Mouse (Mus musculus) olfactory bulb, adult 2 months (tissue): ENCODE results near the gene Igfals. TPM values are rescaled to one million over a fixed set of nuclear protein-coding genes. Genes with fewer than 3 reads are reported as not detected.

Experiments used
- H3K27ac ChIP-seq: fragments of 200-500 bp; 2 replicates; pipeline ENCODE4 v1.5.1; 2012; ENCODE audit warnings: low read depth, low read length; ENCODE audit not compliant: insufficient read depth
- H3K4me1 ChIP-seq: fragments of 200-500 bp; 2 replicates; pipeline ENCODE4 v1.6.1; 2012; ENCODE audit warnings: low read length; ENCODE audit not compliant: control insufficient read depth, insufficient read depth
- H3K4me3 ChIP-seq: fragments of 200-500 bp; 2 replicates; pipeline ENCODE4 v1.5.1; 2012; ENCODE audit warnings: mild to moderate bottlenecking, low read depth, low read length, moderate library complexity; ENCODE audit not compliant: insufficient read depth
- CTCF ChIP-seq: fragments of 200-500 bp; IDR thresholded peaks from 2 replicates; pipeline ENCODE4 v1.5.1; 2012; ENCODE audit warnings: low read depth, mild to moderate bottlenecking, low read length, moderate library complexity; ENCODE audit not compliant: insufficient read depth
- POLR2A ChIP-seq: fragments of 200-500 bp; IDR thresholded peaks from 2 replicates; pipeline ENCODE4 v1.6.1; 2012; ENCODE audit warnings: mild to moderate bottlenecking, low read depth, low read length, moderate library complexity; ENCODE audit not compliant: insufficient read depth
- WGBS: fragments of 180-500 bp; shearing (Covaris S2); methylation state at CpG from one replicate; pipeline ENCODE4 v1.1.7; 2018; 5-methylcytosine and 5-hydroxymethylcytosine counted together
- polyA plus RNA-seq: library from polyadenylated mRNA; stranded (reverse); fragments of >200 nt; gene quantifications from 2 replicates; pipeline ENCODE4 v1.2.4, GENCODE M21; 2012; ENCODE audit warnings: low replicate concordance; ENCODE audit not compliant: missing spikeins, insufficient read depth, insufficient read length

Igfals gene
- polyA plus RNA-seq, 1 experiment, result not detected

DNA sequence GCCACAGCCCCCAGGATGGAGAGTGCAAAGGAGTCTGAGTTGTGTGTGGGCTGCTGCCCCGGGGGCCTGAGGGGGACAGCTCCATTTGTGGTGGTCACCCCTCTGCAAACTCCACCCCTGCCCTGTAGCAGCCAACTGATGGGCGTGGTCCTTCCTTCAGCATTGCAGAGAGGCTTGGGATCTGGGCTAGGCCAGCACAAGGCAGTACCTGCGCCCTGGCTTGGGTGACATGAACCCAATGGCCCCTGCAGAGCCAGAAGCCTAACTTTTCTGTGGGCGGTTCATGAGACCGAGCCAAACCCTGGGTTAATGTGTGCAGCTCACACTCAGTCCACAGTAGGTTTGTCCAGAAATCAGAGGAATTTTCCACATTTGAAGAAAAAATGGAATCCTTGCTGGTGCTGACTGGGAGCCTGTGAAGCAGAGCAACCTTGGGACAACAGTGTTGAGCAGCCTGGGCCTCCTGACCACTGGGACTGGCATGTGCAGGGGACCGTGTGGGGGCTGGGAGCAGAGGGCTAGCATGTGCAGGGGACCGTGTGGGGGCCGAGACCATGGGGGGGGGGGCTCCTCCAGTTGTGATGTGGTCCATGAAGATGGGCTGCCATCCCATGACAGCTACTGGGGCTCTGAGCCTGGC lies 7.8 kb upstream of the Igfals start:
- 85% methylated on average over 8 of the region's 8 CpGs for WGBS
- H3K4me3 ChIP-seq, result no peak overlapping the region
- TF ChIP-seq POLR2A (no peak), CTCF (no peak)
- H3K4me1 ChIP-seq, result peaks cover 19% of the 10 kb centered on the region
- H3K27ac ChIP-seq, result no peak overlapping the region

DNA sequence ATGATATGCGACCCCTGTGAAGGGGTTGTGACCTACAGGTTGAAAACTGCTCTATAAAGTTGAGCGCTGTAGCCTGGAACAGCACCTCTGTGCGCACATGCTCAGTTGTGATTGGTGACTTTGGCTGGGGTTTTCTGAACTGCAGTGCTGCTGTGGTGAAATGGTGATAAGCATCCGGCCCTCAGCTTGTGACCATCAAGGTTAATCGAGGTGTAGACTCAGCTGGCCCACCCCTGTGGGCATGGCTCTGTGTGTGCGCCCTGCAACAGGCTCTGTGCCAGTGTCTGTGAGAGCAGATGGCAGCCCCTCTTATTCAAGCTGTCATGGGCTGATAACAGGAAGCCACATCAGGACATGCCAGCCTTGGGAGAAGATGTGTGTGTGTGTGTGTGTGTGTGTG lies 6.8 kb upstream of the Igfals start:
- Histone ChIP-seq H3K27ac (no peak overlapping the region), H3K4me3 (no peak overlapping the region), H3K4me1 (peaks cover 19% of the 10 kb centered on the region)
- WGBS, result 73% methylated on average over 6 of the region's 6 CpGs
- TF ChIP-seq POLR2A (no peak), CTCF (no peak)

DNA sequence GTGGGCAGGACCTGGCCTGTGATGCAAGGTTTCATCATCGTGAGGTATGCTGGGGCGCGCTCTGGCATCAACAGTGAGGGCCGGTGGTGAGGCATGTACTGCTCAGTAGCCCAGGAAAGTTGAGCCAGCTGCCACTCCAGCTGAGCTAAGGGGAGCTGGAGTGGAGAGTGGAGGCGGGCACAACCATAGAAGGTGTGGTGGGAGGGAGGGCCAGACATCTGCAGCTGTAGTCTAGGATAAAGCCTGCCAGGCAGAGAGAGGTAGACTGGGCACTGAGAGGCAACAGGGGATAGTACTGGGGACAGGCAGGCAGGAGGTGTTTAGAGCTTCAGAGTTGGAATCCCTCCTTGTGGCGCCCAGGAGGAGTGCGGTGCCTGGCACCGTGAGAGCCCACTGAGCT lies 5.7 kb upstream of the Igfals start:
- WGBS, result 90% methylated on average over 8 of the region's 8 CpGs
- TF ChIP-seq CTCF (no peak), POLR2A (no peak)
- H3K4me1 ChIP-seq, result peaks cover 19% of the 10 kb centered on the region

DNA sequence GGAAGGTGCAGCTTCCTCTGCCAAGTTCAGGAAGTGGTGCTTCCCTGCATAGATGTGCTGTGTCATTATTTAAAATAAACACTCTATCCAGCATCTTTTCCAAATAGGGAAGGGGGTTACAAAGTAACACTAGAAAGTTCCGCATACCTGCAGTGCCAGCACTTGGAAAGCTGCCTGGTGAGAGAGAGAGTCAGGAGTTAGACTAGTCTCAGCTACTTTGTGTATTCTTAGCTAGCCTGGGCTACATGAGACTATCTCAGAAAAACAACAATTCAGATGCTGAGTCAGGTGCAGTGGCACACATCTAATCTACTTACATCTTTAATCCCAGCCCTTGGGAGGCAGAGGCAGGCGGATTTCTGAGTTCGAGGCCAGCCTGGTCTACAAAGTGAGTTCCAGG lies 4.0 kb upstream of the Igfals start:
- Histone ChIP-seq H3K4me1 (peaks cover 10% of the 10 kb centered on the region), H3K27ac (no peak overlapping the region), H3K4me3 (no peak overlapping the region)
- no peak for TF ChIP-seq CTCF
- TF ChIP-seq POLR2A, result no peak
- WGBS, result 94% methylated on average over 3 of the region's 3 CpGs

More for the DNA sequence above, 5.7 kb upstream of the Igfals start:
- Histone ChIP-seq H3K27ac (no peak overlapping the region), H3K4me3 (no peak overlapping the region)

DNA sequence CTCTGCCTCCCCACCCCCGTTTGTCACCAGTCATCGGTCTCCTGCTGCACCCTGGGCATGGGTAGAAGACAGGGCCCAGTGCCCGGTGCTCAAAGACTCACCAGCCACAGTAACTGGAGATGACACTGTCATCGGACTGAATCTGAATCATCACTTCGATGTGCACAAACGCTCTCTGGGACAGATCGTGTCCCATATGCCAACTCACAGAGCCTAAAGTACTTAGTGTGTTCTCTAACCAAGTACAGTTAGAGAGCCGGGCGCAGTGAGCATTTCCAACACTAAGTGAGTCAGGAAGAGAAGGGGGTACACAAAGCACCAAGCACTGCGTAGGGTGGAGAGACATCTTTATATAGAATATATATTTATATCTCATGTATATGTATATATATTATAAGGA lies 2.1 kb downstream of the Igfals start:
- 67% methylated on average over 10 of the region's 10 CpGs for WGBS
- no peak for TF ChIP-seq CTCF
- no peak for TF ChIP-seq POLR2A
- Histone ChIP-seq H3K27ac (no peak overlapping the region; the same call in 1 of the 2 replicates), H3K4me1 (peaks cover 7% of the 10 kb centered on the region), H3K4me3 (no peak overlapping the region)

DNA sequence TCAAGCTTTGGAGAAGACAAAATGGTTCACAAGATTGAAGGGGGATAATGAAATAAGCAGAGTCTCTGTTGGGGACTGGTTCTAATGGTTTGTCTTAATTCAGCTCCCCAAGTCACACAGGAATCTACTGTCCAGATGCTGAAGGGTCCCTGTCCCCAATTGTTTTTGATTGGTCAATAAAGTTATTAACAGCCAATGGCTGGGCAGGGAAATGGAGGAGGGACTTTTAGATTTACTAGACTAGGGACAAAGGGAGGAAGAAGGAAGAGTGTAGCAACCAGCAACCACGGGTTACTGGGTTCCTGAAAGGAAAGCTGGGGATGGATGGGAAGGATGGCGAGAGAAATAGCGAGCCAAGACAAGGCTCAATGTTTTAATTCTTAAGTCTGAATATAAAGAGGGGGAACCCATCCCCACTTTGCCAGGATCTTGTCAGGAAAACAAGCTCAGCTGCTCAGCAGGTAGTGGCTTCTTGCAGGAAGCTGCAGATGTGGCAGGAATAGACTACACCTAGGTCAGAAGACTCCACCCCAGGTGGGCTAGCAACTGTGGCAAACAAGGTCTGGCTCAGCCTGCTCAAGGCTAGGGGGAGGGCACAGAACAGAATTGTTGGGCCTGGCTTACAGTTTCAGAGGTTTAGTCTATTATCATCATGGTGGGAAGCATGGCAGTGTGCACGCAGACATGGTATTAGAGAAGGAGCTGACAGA lies 8.1 kb downstream of the Igfals start:
- Histone ChIP-seq H3K27ac (no peak overlapping the region), H3K4me1 (no peaks in the 10 kb centered on the region), H3K4me3 (no peak overlapping the region)
- WGBS, result 53% methylated on average over 4 of the region's 4 CpGs
- TF ChIP-seq CTCF (no peak), POLR2A (no peak)

DNA sequence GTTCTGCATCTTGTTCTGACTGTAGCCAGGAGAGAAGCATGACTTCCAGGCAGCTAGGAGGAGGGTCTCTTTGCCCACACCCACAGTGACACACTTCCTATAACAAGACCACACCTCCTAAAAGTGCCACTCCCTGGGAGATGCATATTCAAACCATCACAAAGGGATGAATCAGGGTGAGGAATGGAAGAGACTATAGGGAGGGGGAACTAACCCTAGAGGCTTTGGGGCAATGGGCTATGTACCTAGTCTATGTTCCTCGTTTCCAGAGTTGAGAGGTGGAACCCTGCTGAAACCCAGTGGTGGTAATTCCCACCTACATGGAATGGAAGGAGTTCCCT lies 8.6 kb downstream of the Igfals start:
- Histone ChIP-seq H3K27ac (no peak overlapping the region), H3K4me1 (no peaks in the 10 kb centered on the region), H3K4me3 (no peak overlapping the region)
- 32% methylated on average over 1 of the region's 1 CpGs for WGBS
- no peak for TF ChIP-seq POLR2A
- no peak for TF ChIP-seq CTCF

DNA sequence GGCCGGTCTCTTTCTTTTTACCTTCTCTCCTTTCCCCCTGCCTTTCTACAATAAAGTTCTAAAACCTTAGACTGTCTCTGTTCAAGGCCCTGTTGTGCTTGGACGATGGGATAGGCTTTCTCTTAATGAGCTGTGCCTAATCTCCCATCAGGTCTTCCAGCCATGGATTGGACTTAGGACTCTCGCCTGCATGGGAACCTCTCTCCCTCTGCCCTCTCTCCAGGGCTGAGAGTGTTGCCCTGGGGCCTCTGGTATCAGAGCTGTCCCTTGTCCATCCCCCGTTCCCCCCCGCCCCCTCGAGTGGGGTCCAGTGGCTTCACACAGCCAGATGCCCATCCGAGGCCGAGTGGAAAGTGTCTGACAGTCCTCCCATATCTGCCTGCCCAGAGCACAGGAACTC lies 9.2 kb downstream of the Igfals start:
- 77% methylated on average over 8 of the region's 8 CpGs for WGBS
- Histone ChIP-seq H3K27ac (no peak overlapping the region), H3K4me3 (no peak overlapping the region), H3K4me1 (no peaks in the 10 kb centered on the region)
- TF ChIP-seq POLR2A (no peak), CTCF (no peak)

DNA sequence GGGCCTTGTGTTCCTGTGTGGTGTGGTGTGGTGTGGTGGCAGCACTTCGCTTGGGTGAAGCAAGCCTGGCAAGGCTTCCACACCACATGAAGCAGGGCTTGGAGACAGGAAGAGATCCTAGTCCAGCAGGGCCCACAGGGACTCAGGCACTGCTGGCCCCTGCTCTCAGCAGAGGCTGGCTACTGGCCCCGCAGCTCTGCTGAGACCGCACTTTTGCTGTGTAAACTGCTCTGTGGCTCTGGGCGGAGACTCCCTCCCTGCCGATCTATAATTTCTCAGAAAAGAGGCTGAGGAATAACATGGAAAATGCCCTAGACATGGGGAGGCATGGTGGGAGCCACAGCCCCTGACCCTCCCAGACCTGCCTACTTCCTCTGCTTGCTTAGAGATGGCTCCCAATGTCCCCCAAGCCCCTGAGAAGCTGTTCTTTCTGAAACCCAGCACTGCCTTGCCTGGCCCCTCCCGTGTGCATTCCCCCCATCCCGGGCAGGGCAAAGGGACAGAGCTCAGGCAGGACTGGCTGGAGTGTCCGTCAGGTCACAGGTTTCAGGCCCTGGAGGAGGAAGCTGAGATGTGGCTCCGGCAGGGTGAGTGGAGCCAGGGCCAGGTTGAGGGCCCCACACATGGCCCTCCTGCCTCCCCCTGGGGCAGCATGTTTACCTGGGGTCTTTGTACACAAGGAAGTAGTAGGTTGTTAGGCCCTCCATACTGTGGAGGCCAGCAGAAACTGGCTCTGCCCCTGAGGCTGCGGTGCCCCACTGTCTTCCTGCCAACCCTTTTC lies 11.7 kb downstream of the Igfals start:
- no peak for TF ChIP-seq POLR2A
- TF ChIP-seq CTCF, result no peak
- Histone ChIP-seq H3K4me3 (no peak overlapping the region), H3K27ac (no peak overlapping the region), H3K4me1 (no peaks in the 10 kb centered on the region)
- 70% methylated on average over 10 of the region's 10 CpGs for WGBS

DNA sequence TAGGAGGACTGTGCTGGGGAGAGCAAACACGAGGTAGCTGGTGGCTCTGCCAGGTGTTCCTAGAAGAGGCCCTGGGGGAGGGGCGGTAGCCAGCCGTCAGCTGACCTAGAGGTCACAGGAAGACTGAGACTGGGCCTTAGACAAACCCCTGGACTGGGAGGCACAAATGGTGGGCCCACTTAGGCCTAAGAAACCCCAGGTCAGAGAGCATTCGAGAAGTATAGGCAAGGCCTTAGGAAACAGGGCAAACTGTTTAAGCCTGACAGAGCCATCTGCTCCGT lies 12.3 kb downstream of the Igfals start:
- no peaks in the 10 kb centered on the region for H3K4me1 ChIP-seq
- WGBS, result 49% methylated on average over 5 of the region's 5 CpGs

More for the DNA sequence above, 12.3 kb downstream of the Igfals start:
- no peak overlapping the region for H3K27ac ChIP-seq
- TF ChIP-seq POLR2A (no peak), CTCF (no peak)
- no peak overlapping the region for H3K4me3 ChIP-seq
